Mouse (Mus musculus) hindbrain, embryonic 11.5 days (tissue): ENCODE results near the gene Gm11938. TPM values are rescaled to one million over a fixed set of nuclear protein-coding genes. Genes with fewer than 3 reads are reported as not detected.

ENCODE experiments used
- ATAC-seq: fragments of 200-750 bp; cut with Nextera tagmentation; 2 replicates; pipeline ENCODE4 v1.8.0; 2017; ENCODE audit warnings: mild to moderate bottlenecking, moderate TSS enrichment, moderate library complexity; ENCODE audit not compliant: low FRiP score
- DNase-seq: peaks from one replicate; pipeline ENCODE4 v3.0.0-alpha.2; 2015; ENCODE audit warnings: low spot score
- H3K27ac ChIP-seq: fragments of 300-500 bp; sonication (generic); 2 replicates; pipeline ENCODE4 v1.5.1; 2014; ENCODE audit warnings: mild to moderate bottlenecking, low read depth, low read length
- H3K27me3 ChIP-seq: fragments of 300-500 bp; sonication (generic); 2 replicates; pipeline ENCODE4 v1.6.1; 2014; ENCODE audit warnings: mild to moderate bottlenecking, low read length, moderate library complexity, mixed read lengths; ENCODE audit not compliant: control insufficient read depth, insufficient read depth
- H3K36me3 ChIP-seq: fragments of 300-500 bp; sonication (generic); 2 replicates; pipeline ENCODE4 v1.6.1; 2014; ENCODE audit warnings: mild to moderate bottlenecking, low read length, moderate library complexity, mixed read lengths; ENCODE audit not compliant: control insufficient read depth, insufficient read depth
- H3K4me1 ChIP-seq: fragments of 300-500 bp; sonication (generic); replicated peaks from 2 replicates; pipeline ENCODE4 v1.6.1; 2014; ENCODE audit warnings: low read length, mixed read lengths; ENCODE audit not compliant: control insufficient read depth, insufficient read depth
- H3K4me2 ChIP-seq: fragments of 300-500 bp; sonication (generic); replicated peaks from 2 replicates; pipeline ENCODE4 v1.6.1; 2014; ENCODE audit warnings: mild to moderate bottlenecking, low read depth, low read length
- H3K4me3 ChIP-seq: fragments of 300-500 bp; sonication (generic); 2 replicates; pipeline ENCODE4 v1.5.1; 2014; ENCODE audit warnings: low read depth, low read length
- H3K9ac ChIP-seq: fragments of 300-500 bp; sonication (generic); 2 replicates; pipeline ENCODE4 v1.6.1; 2014; ENCODE audit warnings: low read depth, low read length
- H3K9me3 ChIP-seq: fragments of 300-500 bp; sonication (generic); 2 replicates; pipeline ENCODE4 v1.6.1; 2016; ENCODE audit warnings: low read length; ENCODE audit not compliant: control insufficient read depth
- WGBS: fragments of 180-500 bp; shearing (Covaris S2); extraction: QIAGEN DNeasy Blood & Tissue Kit; methylation state at CpG from one replicate; pipeline ENCODE4 v1.1.7; 2014; 5-methylcytosine and 5-hydroxymethylcytosine counted together
- polyA plus RNA-seq: library from polyadenylated mRNA; unstranded; fragments of >200 nt; fragmentation: Nextera tagmentation; extraction: Ambion mirVana; gene quantifications from 2 replicates; pipeline ENCODE4 v1.2.1, GENCODE M21; 2014

Gm11938 gene
- polyA plus RNA-seq, 1 experiment from 2014 or later: not detected

DNA sequence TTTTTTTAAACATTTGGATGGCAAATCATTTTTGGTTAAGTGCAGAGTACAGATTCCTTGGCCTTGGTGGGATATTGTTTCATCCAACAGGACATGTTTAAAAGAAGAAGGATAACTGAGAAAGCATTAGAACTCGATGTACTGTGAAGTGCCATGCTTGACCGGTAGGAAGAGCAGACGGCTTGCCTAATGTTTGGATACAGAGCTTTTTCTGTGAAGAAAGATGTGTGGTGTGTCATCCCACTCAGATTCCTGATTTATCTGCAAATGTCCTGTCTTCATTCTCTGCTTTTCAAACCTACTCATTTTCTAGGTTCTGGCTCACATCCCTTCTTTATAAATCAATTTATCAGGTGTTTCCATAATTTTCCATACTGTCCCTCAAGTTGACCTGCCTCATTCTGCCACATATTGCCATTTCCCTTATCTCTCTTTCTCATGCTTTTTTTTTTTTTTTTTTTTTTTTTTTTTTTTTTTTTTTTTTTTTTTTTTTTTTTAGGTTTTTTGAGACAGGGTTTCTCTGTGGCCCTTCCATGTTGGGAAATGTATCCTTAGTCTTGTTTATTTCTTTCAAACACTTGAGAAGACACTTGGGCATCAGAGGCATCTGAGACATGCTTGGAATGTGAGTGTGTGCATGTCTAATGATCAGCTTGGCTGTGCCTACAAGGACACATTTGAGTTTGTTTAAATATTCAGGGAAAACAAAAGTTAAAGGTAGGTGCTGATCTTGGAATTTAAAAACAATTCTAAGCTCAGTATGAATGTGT lies 44.9 kb downstream of the Gm11938 start:
- no peak overlapping the region for H3K9ac ChIP-seq
- WGBS: 74% methylated on average over 3 of the region's 3 CpGs
- ATAC-seq (no peak), DNase-seq (no peak)
- H3K9me3 ChIP-seq: no peaks in the 10 kb centered on the region
- H3K27ac ChIP-seq: no peak overlapping the region
- H3K4me2 ChIP-seq: no peak overlapping the region
- no peaks in the 10 kb centered on the region for H3K27me3 ChIP-seq
- H3K4me3 ChIP-seq: no peak overlapping the region
- no peaks in the 10 kb centered on the region for H3K36me3 ChIP-seq
- H3K4me1 ChIP-seq: no peaks in the 10 kb centered on the region

DNA sequence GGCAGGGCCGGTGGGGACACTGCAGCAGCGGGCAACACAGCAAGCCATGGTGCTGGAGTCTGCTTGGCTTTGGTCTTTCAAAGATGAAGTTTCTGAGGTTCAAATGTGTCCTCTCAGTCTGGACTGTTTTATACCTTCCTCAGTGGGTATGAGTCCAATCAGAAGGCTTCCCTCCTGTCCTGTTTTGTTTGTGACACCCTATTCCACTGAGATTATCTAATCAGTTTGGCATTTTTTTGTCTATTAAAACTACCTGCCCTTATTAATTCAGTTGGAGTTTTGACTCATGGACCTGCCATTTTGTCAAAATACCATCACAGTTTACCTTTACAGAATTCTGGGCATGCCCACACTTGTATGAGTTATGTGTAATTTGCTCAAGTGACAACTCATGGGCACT lies 46.4 kb downstream of the Gm11938 start, which contains the start of gene Krtap3-2:
Krtap3-2 (minus strand) TSS at position 101 of the 400 bp plus-strand sequence.
- no peak for ATAC-seq
- H3K27ac ChIP-seq: no peak within 1 kb of the TSS
- 88% methylated on average over 2 of the region's 2 CpGs for WGBS

DNA sequence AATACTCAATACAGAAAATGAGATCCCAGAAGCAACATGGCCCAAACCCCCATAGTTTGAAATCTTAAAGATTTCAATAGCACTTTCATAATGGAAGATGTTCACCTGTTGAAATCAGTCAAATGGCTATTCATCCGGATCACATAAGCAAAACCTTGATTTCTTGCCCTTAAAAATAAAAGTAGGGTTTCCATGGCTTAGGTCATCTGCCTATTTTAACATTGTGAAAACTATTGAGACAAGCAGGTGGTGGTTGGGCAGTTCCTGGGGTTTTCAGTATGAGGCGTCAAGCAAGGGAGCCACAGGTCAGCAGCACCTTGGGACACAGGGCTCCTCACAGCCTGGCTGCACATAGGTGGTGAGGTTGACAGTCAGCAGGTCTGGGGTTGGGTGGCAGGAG lies 46.9 kb downstream of the Gm11938 start:
- Histone ChIP-seq H3K9me3 (no peaks in the 10 kb centered on the region), H3K4me1 (no peaks in the 10 kb centered on the region), H3K4me2 (no peak overlapping the region), H3K4me3 (no peak overlapping the region), H3K27ac (no peak overlapping the region), H3K36me3 (no peaks in the 10 kb centered on the region), H3K9ac (no peak overlapping the region), H3K27me3 (no peaks in the 10 kb centered on the region)
- DNase-seq (no peak), ATAC-seq (no peak)
- WGBS: 82% methylated on average over 2 of the region's 2 CpGs

More for the DNA sequence above, 46.4 kb downstream of the Gm11938 start, which contains the start of gene Krtap3-2:
- Histone ChIP-seq H3K9me3 (no peaks in the 10 kb centered on the region), H3K9ac (no peak within 1 kb of the TSS), H3K4me1 (no peaks in the 10 kb centered on the region), H3K27me3 (no peaks in the 10 kb centered on the region), H3K4me2 (no peak within 1 kb of the TSS), H3K4me3 (no peak within 1 kb of the TSS), H3K36me3 (no peaks in the 10 kb centered on the region)
- no peak for DNase-seq

Other genes with a start within 250 kb of the Gm11938 start
- gene Krt28, start 228.4 kb downstream of the Gm11938 start, polyA plus RNA-seq: 0.39 and 0.60 TPM in 2 replicates
- gene Krt10, start 213.9 kb downstream of the Gm11938 start, polyA plus RNA-seq: 27.8 and 35.1 TPM in 2 replicates
- not detected in 2 replicates for gene Krt12, start 181.0 kb downstream of the Gm11938 start, polyA plus RNA-seq
- 0.42 and 0.48 TPM in 2 replicates for gene Krt20, start 165.2 kb downstream of the Gm11938 start, polyA plus RNA-seq
- not detected in 2 replicates for gene Krt23, start 110.2 kb downstream of the Gm11938 start, polyA plus RNA-seq
- gene Krt39, start 82.0 kb downstream of the Gm11938 start, polyA plus RNA-seq: not detected in 2 replicates
- gene Krt40, start 60.1 kb downstream of the Gm11938 start, polyA plus RNA-seq: not detected in 2 replicates
- not detected in 2 replicates for gene Krtap3-3, start 52.4 kb downstream of the Gm11938 start, polyA plus RNA-seq
- gene Krtap3-2, start 46.5 kb downstream of the Gm11938 start, polyA plus RNA-seq: not detected in 2 replicates
- not detected in 2 replicates for gene Gm11939, start 43.8 kb downstream of the Gm11938 start, polyA plus RNA-seq
- not detected in 2 replicates for gene Krtap3-1, start 36.7 kb downstream of the Gm11938 start, polyA plus RNA-seq
- gene Krtap1-5, start 22.3 kb downstream of the Gm11938 start, polyA plus RNA-seq: not detected in 2 replicates
- gene Krtap1-4, start 19.7 kb downstream of the Gm11938 start, polyA plus RNA-seq: not detected in 2 replicates
- gene Krtap1-3, start 12.0 kb downstream of the Gm11938 start, polyA plus RNA-seq: not detected in 2 replicates
- not detected in 2 replicates for gene Krtap9-3, start 5.2 kb downstream of the Gm11938 start, polyA plus RNA-seq
- gene Gm11937, start 6.9 kb upstream of the Gm11938 start, polyA plus RNA-seq: not detected in 2 replicates
- gene Krtap2-4, start 11.5 kb upstream of the Gm11938 start, polyA plus RNA-seq: not detected in 2 replicates
- gene Gm11562, start 17.1 kb upstream of the Gm11938 start, polyA plus RNA-seq: not detected in 2 replicates
- gene Krtap4-1, start 24.9 kb upstream of the Gm11938 start, polyA plus RNA-seq: not detected in 2 replicates
- not detected in 2 replicates for gene Krtap4-2, start 31.8 kb upstream of the Gm11938 start, polyA plus RNA-seq
- gene Krtap4-7, start 40.8 kb upstream of the Gm11938 start, polyA plus RNA-seq: not detected in 2 replicates
- not detected in 2 replicates for gene Gm11555, start 46.9 kb upstream of the Gm11938 start, polyA plus RNA-seq
- not detected in 2 replicates for gene Gm11563, start 55.7 kb upstream of the Gm11938 start, polyA plus RNA-seq
- not detected in 2 replicates for gene Krtap4-6, start 62.7 kb upstream of the Gm11938 start, polyA plus RNA-seq
- not detected in 2 replicates for gene Gm14190, start 87.4 kb upstream of the Gm11938 start, polyA plus RNA-seq
- not detected in 2 replicates for gene Gm14180, start 131.0 kb upstream of the Gm11938 start, polyA plus RNA-seq
- gene Gm11595, start 169.6 kb upstream of the Gm11938 start, polyA plus RNA-seq: not detected in 2 replicates
- gene Krtap4-8, start 177.4 kb upstream of the Gm11938 start, polyA plus RNA-seq: not detected in 2 replicates
- gene Krtap4-9, start 181.9 kb upstream of the Gm11938 start, polyA plus RNA-seq: not detected in 2 replicates
- not detected in 2 replicates for gene Gm11596, start 190.2 kb upstream of the Gm11938 start, polyA plus RNA-seq
- not detected in 2 replicates for gene Gm11569, start 195.6 kb upstream of the Gm11938 start, polyA plus RNA-seq
- gene Gm11554, start 201.1 kb upstream of the Gm11938 start, polyA plus RNA-seq: not detected in 2 replicates
- gene Krtap4-13, start 206.6 kb upstream of the Gm11938 start, polyA plus RNA-seq: not detected in 2 replicates
- not detected in 2 replicates for gene Gm11564, start 212.4 kb upstream of the Gm11938 start, polyA plus RNA-seq
- not detected in 2 replicates for gene 2300003K06Rik, start 234.8 kb upstream of the Gm11938 start, polyA plus RNA-seq
- not detected in 2 replicates for gene Krtap4-16, start 248.3 kb upstream of the Gm11938 start, polyA plus RNA-seq